Mouse (Mus musculus) Patski (cell line): Measurements from ENCODE around the gene Exoc3l2. TPM values are rescaled to one million over a fixed set of nuclear protein-coding genes. Genes with fewer than 3 reads are reported as not detected.

Source experiments
- ATAC-seq: fragments of 100-300 bp; one replicate; pipeline ENCODE4 v1.8.0; 2021
- CTCF ChIA-PET: fragments of 350-600 bp; sonication (Branson Sonifier 250); formaldehyde crosslinking; loops from one replicate; lab custom pipeline; 2022; ENCODE audit warnings: inconsistent platforms; lab: Charles Lee
- POLR2A ChIA-PET: fragments of 350-600 bp; sonication (Branson Sonifier 250); formaldehyde crosslinking; loops from one replicate; lab custom pipeline; 2022; ENCODE audit warnings: antibody characterized with exemption, inconsistent platforms; lab: Charles Lee
- DNase-seq: peaks from one replicate; pipeline ENCODE4 v3.0.0-alpha.2; 2011; ENCODE audit warnings: low read depth, low spot score
- H3K27me3 ChIP-seq: fragments of 371-371 bp; one replicate; pipeline ENCODE4 v1.5.1; 2021
- CTCF ChIP-seq: fragments of 100-300 bp; IDR thresholded peaks from one replicate; pipeline ENCODE4 v1.5.1; 2021
- in situ Hi-C: fragments of 300-500 bp; cut with MboI; formaldehyde crosslinking; loops from 3 replicates; pipeline ENCODE4 v1.11.1; 2018; ENCODE audit warnings: low pct_unique_long_range_greater_than_20kb, mixed read lengths
- polyA plus RNA-seq: library from polyadenylated mRNA; unstranded; gene quantifications from one replicate; pipeline ENCODE4 v1.2.3, GENCODE M21; 2021

Gene Exoc3l2
- polyA plus RNA-seq, 1 experiment from 2014 or later = not detected

DNA sequence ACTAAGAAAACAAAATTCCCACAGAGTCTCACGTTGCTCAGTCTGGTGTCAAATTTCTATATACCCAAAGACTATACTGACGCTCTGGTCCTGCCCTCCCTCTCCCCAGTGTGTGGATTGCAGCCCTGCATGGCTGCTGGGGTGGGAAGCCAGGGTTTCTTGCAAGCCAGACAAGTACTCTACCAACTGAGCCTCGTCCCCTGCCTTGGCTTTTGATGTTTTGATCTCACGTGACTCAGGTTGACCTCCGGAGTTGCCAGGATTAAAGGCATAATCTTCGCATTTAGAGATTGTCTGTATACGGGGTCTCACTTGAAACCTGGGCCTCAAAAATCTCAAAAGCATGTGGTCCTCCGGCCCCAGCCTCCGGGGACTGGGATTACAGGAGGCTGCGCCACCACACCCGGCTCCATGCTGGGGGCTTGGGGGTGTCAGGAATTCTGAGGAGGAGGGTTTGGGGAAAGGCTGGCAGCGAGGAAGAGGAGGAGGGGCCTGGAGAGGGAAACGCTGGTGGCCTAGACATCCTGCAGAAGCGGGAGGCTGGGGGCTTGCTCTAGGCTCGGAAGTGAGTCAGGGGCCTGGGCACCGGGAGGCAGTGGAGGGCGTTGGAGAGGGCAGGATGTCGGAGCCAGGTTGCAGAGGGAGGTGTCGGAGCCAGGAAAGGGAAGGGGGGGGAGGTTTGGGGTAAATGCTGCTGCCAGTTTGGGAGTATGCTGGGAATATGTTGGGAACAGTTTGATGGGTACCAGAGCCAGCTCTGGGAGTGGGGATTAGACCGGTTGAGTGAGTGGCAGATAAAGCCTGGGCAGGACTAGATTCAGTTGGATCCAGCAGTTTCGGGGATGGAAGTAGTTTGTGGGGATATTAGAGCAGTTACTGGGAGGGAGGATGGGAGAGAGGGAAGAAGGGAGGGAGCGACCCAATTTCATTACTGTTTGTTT, 1.5 kb downstream of the Exoc3l2 start:
- ChIA-PET POLR2A (interaction anchor here (0.6 to 1.0 kb wide), 2 partner anchors 13 to 14 kb away, joined by 4 read pairs; no protein-coding TSS in a partner anchor), CTCF (no interaction called here)
- H3K27me3 ChIP-seq = peaks cover 8% of the 10 kb centered on the region
- no peak for DNase-seq
- TF ChIP-seq CTCF = no peak
- in situ Hi-C loops = loop anchor here (5.0 kb wide), 1 partner anchor 33 kb away; no protein-coding TSS in a partner anchor
- ATAC-seq = no peak

DNA sequence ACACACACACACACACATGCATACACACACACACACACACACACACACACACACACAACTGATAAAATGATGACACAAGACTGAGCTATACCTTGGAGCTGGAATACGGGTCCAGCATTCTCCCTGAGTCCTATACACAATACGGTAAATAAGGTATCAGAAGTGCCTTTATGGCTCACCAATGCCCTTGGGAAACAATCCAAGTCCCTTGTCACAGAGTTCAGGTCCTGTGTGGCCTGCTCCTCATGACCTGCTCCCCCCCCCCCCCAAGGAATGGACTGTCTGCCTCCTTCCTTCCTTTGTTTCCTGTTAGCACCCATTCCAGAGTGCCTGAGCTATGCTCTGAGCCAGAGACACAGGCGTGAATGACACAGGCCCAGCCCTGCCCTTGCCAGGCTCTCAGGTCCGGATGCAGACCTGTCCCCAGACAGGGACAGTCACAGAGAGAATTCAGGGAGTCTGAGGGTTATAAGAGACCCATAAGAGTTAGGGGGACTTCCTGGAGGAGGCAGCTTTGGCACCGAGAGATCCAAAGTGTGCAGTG, 3.5 kb downstream of the Exoc3l2 start:
- no peak for ATAC-seq
- TF ChIP-seq CTCF = no peak
- POLR2A ChIA-PET = interaction anchor here (0.7 kb wide), 1 partner anchor 93 kb away, joined by 4 read pairs; no protein-coding TSS in a partner anchor
- in situ Hi-C loops = no loop called here
- peaks cover 11% of the 10 kb centered on the region for H3K27me3 ChIP-seq
- DNase-seq = no peak
- CTCF ChIA-PET = interaction anchor here (1.1 to 1.3 kb wide), 2 partner anchors 8 to 124 kb away, joined by 3 to 4 read pairs; no protein-coding TSS in a partner anchor

DNA sequence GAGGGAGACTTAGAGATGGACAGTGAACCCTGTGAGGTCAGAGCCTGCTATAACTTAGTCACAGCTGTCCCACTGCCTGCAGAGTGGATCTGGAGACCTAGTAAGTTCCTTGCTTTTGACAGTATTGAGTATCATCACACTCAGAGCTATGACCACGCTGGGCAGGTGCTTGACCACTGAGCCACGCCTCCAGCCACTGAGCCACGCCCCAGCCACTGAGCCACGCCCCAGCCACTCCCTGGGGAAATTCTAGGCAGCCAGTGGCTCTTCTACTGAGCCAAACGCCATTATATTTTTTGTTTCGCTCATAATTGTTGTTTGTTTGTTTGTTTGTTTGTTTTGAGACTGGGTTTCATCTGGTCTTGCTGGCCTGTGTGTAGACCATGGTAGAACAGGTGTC, 4.5 kb downstream of the Exoc3l2 start:
- ChIA-PET CTCF (interaction anchor here (0.8 kb wide), 1 partner anchor 122 kb away, joined by 3 read pairs; no protein-coding TSS in a partner anchor), POLR2A (no interaction called here)
- H3K27me3 ChIP-seq = peaks cover 19% of the 10 kb centered on the region
- in situ Hi-C loops = no loop called here
- TF ChIP-seq CTCF = no peak
- DNase-seq (no peak), ATAC-seq (no peak)

DNA sequence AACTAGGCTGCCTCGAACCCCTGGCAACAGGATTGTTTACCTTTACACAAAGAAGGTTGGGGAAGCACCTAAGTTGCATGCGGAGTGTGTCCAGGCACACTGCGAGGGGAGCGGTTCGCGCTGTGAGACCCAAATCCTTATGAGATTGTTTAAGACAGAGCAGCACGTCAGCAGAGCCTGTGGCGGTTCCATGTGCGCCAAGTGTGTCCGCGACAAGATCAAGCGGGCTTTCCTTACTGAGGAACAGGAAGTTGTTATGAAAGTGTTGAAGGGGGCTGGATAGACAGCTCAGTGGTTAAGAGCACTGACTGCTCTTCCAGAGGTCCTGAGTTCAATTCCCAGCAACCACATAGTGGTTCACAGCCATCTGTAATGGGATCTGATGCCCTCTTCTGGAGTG, 5.1 kb downstream of the Exoc3l2 start:
- TF ChIP-seq CTCF = no peak
- in situ Hi-C loops = no loop called here
- ChIA-PET POLR2A (no interaction called here), CTCF (no interaction called here)
- DNase-seq = no peak
- peaks cover 24% of the 10 kb centered on the region for H3K27me3 ChIP-seq
- no peak for ATAC-seq

DNA sequence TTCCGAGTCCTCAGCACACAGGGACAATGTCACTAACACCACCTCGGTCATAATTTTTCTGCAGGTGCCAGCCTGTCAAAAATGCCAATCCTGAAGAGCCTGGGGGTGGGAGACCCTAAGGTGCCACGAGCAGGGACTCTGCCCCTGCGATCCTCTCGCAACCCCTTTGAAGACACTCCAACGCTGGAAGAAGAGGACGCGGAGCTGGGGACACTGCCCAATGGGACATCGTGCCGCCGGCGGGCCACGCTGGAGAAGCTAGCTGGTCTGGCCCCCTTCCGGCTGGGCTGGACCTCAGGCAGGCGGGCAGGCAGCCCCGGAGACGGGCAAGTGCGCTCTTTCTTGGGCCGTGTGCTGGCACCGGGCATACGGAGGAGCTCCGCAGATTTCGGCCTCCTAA, 6.3 kb downstream of the Exoc3l2 start:
- no peak for TF ChIP-seq CTCF
- H3K27me3 ChIP-seq = peaks cover 29% of the 10 kb centered on the region
- no peak for DNase-seq
- CTCF ChIA-PET = no interaction called here
- no peak for ATAC-seq
- POLR2A ChIA-PET = no interaction called here
- in situ Hi-C loops = no loop called here

DNA sequence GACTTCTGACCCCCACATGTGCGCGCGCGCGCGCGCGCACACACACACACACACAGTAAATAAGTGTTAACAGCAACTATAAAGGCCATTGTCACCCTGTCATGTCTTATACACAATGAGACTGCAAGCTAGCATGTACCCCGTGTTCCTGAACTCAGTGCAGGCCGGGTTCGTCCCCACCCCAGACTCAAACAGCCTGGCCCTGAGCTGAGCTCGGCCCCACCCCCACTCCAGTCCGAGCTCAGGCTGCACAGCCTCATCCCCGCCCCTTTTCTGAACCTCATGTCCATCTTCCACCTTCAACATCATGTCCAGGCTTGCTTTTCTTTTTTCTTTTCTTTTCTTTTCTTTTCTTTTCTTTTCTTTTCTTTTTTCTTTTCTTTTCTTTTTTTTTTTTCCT, 7.2 kb downstream of the Exoc3l2 start:
- TF ChIP-seq CTCF = no peak
- CTCF ChIA-PET = no interaction called here
- peaks cover 37% of the 10 kb centered on the region for H3K27me3 ChIP-seq
- no peak for ATAC-seq
- in situ Hi-C loops = no loop called here
- no peak for DNase-seq
- POLR2A ChIA-PET = interaction anchor here (0.6 kb wide), 1 partner anchor 92 kb away, joined by 7 read pairs; no protein-coding TSS in a partner anchor

DNA sequence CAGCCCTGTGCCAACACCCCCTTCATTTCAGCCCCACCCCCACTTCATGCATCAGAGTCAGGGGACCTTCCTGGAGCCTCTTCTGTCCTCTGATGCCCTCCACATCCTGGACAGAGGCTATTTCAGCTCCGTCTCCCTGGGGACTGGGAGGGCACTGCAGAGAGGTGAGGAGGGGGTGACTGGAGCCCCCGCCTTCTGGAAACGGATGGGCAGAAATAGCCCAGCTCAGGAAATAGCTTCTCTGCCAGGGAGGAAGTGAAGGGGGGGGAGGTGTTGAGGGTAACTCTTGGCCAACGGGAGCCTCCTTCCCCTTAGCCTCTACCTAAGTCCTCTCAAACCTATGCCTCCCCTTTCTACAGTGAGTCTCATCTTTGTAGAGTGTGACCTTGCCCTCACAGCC, 9.3 kb downstream of the Exoc3l2 start:
- ATAC-seq (no peak), DNase-seq (no peak)
- TF ChIP-seq CTCF = no peak
- ChIA-PET CTCF (no interaction called here), POLR2A (no interaction called here)
- peaks cover 48% of the 10 kb centered on the region for H3K27me3 ChIP-seq
- in situ Hi-C loops = no loop called here

DNA sequence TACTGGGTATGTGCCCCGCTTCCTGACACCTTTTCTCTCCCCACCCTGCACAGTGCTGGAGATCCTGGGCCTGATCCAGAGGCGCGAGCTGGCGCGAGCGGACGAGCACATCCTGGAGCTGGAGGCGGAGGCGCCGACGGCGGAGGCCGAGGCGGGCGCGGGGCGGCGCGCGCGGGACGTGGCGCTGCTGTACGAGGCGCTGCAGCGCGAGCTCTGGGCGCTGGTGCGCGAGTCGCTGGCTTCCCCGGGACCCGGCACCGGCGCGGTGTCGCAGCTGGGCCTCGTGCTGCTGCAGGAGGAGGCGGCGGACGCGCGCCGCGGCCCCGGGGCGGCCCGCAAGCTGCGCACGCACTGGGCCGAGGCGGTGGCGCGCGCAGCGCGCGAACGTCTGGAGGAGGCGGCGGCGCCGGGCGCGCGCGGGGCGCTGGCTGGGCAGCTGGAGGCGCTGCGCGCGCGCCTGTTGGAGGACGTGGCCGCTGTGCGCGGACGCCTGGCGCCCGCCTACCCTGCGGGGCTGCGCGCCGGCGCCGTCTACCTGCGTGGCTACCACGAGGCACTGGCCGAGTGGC, 10.8 kb downstream of the Exoc3l2 start:
- in situ Hi-C loops = no loop called here
- DNase-seq (no peak), ATAC-seq (no peak)
- TF ChIP-seq CTCF = no peak
- H3K27me3 ChIP-seq = peaks cover 58% of the 10 kb centered on the region
- POLR2A ChIA-PET = no interaction called here
- CTCF ChIA-PET = interaction anchor here (1.1 kb wide), 2 partner anchors 8 to 137 kb away, joined by 3 to 4 read pairs; no protein-coding TSS in a partner anchor

DNA sequence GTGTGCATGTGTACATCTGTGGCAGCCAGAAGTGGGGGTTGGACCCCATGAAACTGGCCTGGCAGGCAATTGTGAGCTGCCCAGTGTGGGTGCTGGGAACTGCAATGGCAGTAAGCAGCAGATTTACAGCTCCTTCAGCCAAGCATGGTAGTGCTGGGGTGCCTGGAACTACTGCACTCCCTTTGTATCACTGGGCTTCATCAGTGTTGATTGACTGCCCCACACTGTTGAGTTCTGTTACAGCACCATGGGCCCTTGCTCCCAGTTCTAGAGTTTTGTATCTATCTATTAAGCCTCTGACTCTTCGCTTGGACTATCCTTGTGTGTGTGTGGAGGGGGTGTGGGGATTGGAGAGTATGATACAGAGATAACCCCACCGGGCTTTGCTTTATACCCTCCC, 14.0 kb downstream of the Exoc3l2 start:
- POLR2A ChIA-PET = interaction anchor here (0.6 to 0.8 kb wide), 2 partner anchors 12 to 66 kb away, joined by 3 to 4 read pairs; no protein-coding TSS in a partner anchor
- H3K27me3 ChIP-seq = peaks cover 44% of the 10 kb centered on the region
- DNase-seq (no peak), ATAC-seq (no peak)
- in situ Hi-C loops = no loop called here
- CTCF ChIA-PET = interaction anchor here (1.1 kb wide), 1 partner anchor 38 kb away, joined by 3 read pairs; no protein-coding TSS in a partner anchor
- TF ChIP-seq CTCF = no peak

DNA sequence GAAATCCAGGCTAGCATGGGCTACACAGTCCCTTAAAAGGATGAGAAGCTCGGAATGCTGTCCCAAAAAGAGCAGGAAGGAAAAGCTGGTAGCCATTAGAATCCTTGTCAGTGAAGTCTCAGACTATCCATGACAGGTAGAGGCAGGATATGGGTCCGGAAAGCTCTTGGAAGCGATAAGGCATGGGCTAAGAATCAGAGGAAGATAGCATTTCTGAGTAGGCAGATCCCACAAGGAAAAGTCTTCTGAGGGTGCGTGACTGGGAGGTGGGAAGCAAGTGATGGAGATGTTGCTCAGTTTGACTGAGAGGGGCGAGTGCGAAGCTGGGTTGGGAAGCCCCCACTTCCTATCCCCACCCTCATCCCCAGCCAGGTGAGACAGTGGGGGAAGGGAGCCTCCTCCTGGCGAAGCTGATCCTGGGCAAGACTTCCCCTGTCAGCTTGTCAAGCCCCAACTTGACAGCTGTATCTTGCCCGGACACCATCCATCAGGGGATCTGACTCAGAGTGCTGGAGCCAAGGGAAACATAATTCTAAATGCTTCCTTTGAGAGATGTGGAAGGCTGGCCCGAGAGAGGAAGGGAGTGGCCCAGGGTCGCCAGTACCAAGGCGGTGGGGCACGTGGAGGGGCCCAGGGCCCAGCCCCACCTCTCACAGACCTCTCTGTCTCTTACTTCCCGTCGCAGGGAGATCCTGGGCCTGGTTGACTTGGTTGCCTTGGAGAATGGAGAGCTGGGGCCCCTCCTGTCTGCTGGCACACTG, 14.7 kb downstream of the Exoc3l2 start:
- DNase-seq (no peak), ATAC-seq (no peak)
- ChIA-PET POLR2A (interaction anchor here (0.8 kb wide), 1 partner anchor 12 kb away, joined by 4 read pairs; no protein-coding TSS in a partner anchor), CTCF (interaction anchor here (1.1 kb wide), 1 partner anchor 37 kb away, joined by 3 read pairs; no protein-coding TSS in a partner anchor)
- in situ Hi-C loops = no loop called here
- peaks cover 40% of the 10 kb centered on the region for H3K27me3 ChIP-seq
- TF ChIP-seq CTCF = no peak
